Mouse (Mus musculus) stomach, embryonic 16.5 days (tissue): Measurements from ENCODE around the gene Reln. TPM values are rescaled to one million over a fixed set of nuclear protein-coding genes. Genes with fewer than 3 reads are reported as not detected.

Experiments
- ATAC-seq: fragments of 200-750 bp; cut with Nextera tagmentation; 2 replicates; pipeline ENCODE4 v1.8.0; 2017; ENCODE audit warnings: moderate number of reproducible peaks, moderate TSS enrichment; ENCODE audit not compliant: insufficient read depth, low FRiP score
- H3K27ac ChIP-seq: fragments of 300-500 bp; sonication (generic); 2 replicates; pipeline ENCODE4 v1.5.1; 2014; ENCODE audit warnings: low read length
- H3K27me3 ChIP-seq: fragments of 300-500 bp; sonication (generic); 2 replicates; pipeline ENCODE4 v1.6.1; 2014; ENCODE audit warnings: low read length, control low read depth, mixed read lengths; ENCODE audit not compliant: control insufficient read depth, insufficient read depth
- H3K36me3 ChIP-seq: fragments of 300-500 bp; sonication (generic); 2 replicates; pipeline ENCODE4 v1.6.1; 2014; ENCODE audit warnings: low read length; ENCODE audit not compliant: control insufficient read depth, insufficient read depth
- H3K4me1 ChIP-seq: fragments of 300-500 bp; sonication (generic); 2 replicates; pipeline ENCODE4 v1.6.1; 2014; ENCODE audit warnings: low read length, control low read depth, mixed read lengths; ENCODE audit not compliant: control insufficient read depth, insufficient read depth
- H3K4me2 ChIP-seq: fragments of 300-500 bp; sonication (generic); 2 replicates; pipeline ENCODE4 v1.6.1; 2014; ENCODE audit warnings: low read depth, low read length, mixed read lengths
- H3K4me3 ChIP-seq: fragments of 300-500 bp; sonication (generic); replicated peaks from 2 replicates; pipeline ENCODE4 v1.5.1; 2014; ENCODE audit warnings: mild to moderate bottlenecking, low read length
- H3K9ac ChIP-seq: fragments of 300-500 bp; sonication (generic); 2 replicates; pipeline ENCODE4 v1.6.1; 2014; ENCODE audit warnings: low read length
- H3K9me3 ChIP-seq: fragments of 300-500 bp; sonication (generic); replicated peaks from 2 replicates; pipeline ENCODE4 v1.6.1; 2016; ENCODE audit warnings: low read length, control low read depth; ENCODE audit not compliant: control insufficient read depth
- WGBS: fragments of 180-500 bp; shearing (Covaris S2); extraction: QIAGEN DNeasy Blood & Tissue Kit; methylation state at CpG from one replicate; pipeline ENCODE4 v1.1.7; 2014; 5-methylcytosine and 5-hydroxymethylcytosine counted together
- polyA plus RNA-seq: library from polyadenylated mRNA; unstranded; fragments of >200 nt; fragmentation: Nextera tagmentation; extraction: Ambion mirVana; gene quantifications from 2 replicates; pipeline ENCODE4 v1.2.1, GENCODE M21; 2015

Reln gene
- 4.7 and 4.8 TPM in 2 replicates for polyA plus RNA-seq

DNA sequence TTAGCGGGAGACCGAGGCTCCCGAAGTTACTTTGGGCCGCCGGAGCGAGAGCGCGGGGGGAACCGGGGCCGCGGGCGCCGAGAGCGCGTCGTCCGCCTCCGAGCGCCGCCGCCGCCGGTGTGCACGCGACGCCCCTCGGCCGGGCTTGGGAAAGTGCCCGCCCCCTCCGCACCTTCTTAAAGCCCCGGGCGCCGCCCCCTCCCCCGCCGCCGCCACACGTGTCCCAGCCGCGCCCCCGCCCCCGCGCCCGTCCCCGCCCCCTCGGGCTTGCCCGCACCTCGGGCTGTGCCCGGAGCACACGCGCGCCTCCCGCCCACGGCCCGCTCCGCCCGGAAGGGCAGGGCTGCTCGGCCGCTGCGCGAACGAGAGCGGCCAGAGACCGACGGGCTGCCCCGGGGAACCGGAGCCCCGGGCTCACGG lies at the start of gene Reln:
Reln (minus strand) TSS at position 147 of the 420 bp plus-strand sequence.
- under 1% methylated on average over 41 of the region's 68 CpGs for WGBS
- Histone ChIP-seq H3K4me2 (peak within 1 kb of the TSS; percentile 98), H3K27ac (no peak within 1 kb of the TSS), H3K9me3 (no peaks in the 10 kb centered on the region), H3K9ac (peak within 1 kb of the TSS; percentile 60), H3K27me3 (peaks cover 71% of the 10 kb centered on the region), H3K4me3 (peak within 1 kb of the TSS; percentile 54), H3K4me1 (peaks cover 12% of the 10 kb centered on the region; the same call in 1 of the 2 replicates), H3K36me3 (no peaks in the 10 kb centered on the region)
- ATAC-seq, result peak; percentile 76

DNA sequence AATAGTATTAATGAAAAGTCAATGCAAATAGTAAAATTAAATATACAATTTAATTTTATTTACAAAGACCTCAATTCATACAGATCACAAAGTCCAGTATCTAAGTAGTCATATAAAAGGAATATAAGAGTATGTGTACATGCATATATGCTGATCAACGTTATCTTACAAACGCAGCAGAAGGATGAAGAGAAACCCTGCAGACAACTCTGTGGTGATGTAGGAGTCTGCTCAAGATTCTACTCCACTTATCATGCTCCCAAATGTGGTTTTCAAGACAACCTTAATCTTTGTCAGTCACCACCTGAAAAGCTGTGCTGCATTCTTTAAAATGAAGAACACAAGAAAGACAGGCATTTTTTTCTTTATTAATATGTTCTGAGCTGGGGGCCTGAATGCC lies 44.0 kb upstream of the Reln start:
- Histone ChIP-seq H3K27me3 (no peaks in the 10 kb centered on the region), H3K9me3 (no peaks in the 10 kb centered on the region), H3K9ac (no peak overlapping the region), H3K36me3 (no peaks in the 10 kb centered on the region), H3K4me3 (no peak overlapping the region), H3K4me1 (no peaks in the 10 kb centered on the region), H3K4me2 (no peak overlapping the region), H3K27ac (no peak overlapping the region)
- no peak for ATAC-seq
- WGBS, result 80% methylated on average over 2 of the region's 2 CpGs

DNA sequence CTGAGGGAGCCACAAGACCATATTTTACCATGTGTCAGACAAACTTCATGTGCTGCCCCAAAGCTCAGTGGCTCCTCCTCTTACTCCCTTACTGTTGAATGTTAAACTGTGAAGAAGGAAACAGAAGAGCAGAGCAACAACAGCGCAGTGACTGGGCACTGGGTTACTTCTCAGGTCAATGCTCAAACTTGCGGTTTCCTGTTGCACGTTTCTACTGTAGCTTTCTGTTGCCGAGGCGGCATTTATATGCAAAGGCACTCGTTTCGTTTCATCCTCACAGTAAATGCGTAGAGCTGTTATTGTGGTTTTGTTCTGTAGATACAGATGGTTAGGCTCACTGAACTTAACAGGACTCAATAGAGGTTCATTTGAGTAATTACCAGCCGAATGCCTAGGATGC lies 16.0 kb upstream of the Reln start:
- Histone ChIP-seq H3K36me3 (no peaks in the 10 kb centered on the region), H3K4me1 (no peaks in the 10 kb centered on the region), H3K27ac (no peak overlapping the region), H3K4me2 (no peak overlapping the region), H3K27me3 (no peaks in the 10 kb centered on the region), H3K9ac (no peak overlapping the region), H3K9me3 (no peaks in the 10 kb centered on the region), H3K4me3 (no peak overlapping the region)
- WGBS, result 73% methylated on average over 9 of the region's 9 CpGs
- ATAC-seq, result no peak

DNA sequence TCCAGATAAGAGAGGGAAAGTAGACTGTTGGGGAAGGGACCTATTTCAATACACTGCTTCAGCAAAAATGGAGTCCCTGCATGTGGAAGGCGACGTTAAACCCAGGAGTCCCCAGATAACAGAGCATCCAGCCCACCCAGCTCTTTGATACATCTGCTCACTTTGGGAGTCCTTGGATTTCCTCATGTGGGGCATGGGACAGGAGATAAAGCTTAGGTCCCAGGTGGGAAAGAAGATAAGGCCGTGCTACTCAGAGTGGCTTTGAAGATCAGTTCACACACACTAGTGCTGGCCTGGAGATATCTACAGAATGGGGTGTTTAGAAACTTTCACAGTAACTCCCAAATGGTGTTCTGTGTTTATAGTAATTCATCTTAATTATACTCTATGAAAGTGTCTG lies 3.9 kb upstream of the Reln start:
- Histone ChIP-seq H3K4me3 (no peak overlapping the region), H3K4me1 (peaks cover 12% of the 10 kb centered on the region; the same call in 1 of the 2 replicates), H3K9me3 (no peaks in the 10 kb centered on the region), H3K4me2 (no peak overlapping the region), H3K36me3 (no peaks in the 10 kb centered on the region), H3K27me3 (peaks cover 46% of the 10 kb centered on the region), H3K27ac (no peak overlapping the region), H3K9ac (no peak overlapping the region)
- ATAC-seq, result peak; percentile 55; the same call in 1 of the 2 replicates
- 55% methylated on average over 3 of the region's 3 CpGs for WGBS

DNA sequence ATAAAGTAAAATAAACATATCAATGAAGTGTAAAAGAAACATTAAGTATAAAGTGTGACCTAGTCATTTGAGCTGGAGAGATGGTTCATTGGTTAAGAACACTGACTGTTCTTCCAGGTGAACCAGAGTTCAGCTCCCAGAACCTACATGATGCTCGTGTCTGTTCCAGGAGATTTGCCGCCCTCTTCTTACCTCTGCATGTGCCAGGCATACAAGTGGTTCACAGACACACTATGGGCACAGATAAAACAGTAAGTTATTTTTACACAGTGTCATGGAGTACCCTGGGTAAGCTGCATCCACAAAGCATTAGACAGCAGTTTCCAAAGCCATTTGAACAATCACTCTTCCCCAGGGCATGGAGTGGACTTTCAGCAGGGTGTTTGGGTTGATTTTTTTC lies 3.2 kb upstream of the Reln start:
- H3K4me1 ChIP-seq, result peaks cover 12% of the 10 kb centered on the region; the same call in 1 of the 2 replicates
- no peak overlapping the region for H3K9ac ChIP-seq
- ATAC-seq, result no peak
- H3K36me3 ChIP-seq, result no peaks in the 10 kb centered on the region
- no peaks in the 10 kb centered on the region for H3K9me3 ChIP-seq
- H3K4me3 ChIP-seq, result no peak overlapping the region
- WGBS, result 78% methylated on average over 2 of the region's 2 CpGs
- H3K27me3 ChIP-seq, result peaks cover 51% of the 10 kb centered on the region
- no peak overlapping the region for H3K27ac ChIP-seq
- H3K4me2 ChIP-seq, result no peak overlapping the region

DNA sequence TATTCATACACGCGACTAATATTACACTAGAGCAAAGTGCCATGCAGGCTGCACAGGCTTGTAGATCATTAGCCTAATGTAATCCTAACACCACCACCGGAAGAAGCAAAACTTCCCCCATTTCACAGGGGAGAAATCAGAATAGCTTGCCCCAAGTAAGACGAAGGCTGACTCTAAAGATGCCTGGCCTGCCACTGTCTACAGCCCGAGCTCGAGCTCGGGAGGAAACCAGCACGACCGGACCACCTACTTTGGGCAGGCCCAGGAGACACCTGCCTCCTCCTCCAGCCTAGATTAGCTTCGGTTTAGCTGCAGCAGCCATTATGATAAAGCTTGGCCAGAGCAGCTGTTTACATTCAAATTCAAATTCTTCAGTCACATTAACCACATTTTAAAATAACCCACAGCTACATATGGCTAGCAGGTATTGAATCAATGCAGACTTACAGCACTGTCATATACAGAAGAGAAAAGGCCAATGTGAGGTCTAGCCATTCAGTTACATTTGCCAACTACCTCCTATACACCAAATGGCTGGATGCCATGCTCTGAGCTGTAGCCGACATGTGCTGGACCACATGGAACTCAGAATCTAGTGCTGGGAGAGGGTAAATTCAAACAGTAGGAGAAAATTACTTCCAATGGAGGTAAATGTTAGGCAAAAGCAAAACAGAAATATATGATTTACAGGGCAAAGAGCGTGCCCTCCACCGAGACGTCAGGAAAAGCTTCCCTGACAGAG lies 1.6 kb upstream of the Reln start:
- Histone ChIP-seq H3K36me3 (no peaks in the 10 kb centered on the region), H3K27me3 (peaks cover 61% of the 10 kb centered on the region), H3K4me1 (peaks cover 12% of the 10 kb centered on the region; the same call in 1 of the 2 replicates), H3K9me3 (no peaks in the 10 kb centered on the region), H3K27ac (no peak overlapping the region), H3K9ac (no peak overlapping the region), H3K4me3 (no peak overlapping the region), H3K4me2 (no peak overlapping the region)
- WGBS, result 30% methylated on average over 14 of the region's 14 CpGs
- no peak for ATAC-seq

DNA sequence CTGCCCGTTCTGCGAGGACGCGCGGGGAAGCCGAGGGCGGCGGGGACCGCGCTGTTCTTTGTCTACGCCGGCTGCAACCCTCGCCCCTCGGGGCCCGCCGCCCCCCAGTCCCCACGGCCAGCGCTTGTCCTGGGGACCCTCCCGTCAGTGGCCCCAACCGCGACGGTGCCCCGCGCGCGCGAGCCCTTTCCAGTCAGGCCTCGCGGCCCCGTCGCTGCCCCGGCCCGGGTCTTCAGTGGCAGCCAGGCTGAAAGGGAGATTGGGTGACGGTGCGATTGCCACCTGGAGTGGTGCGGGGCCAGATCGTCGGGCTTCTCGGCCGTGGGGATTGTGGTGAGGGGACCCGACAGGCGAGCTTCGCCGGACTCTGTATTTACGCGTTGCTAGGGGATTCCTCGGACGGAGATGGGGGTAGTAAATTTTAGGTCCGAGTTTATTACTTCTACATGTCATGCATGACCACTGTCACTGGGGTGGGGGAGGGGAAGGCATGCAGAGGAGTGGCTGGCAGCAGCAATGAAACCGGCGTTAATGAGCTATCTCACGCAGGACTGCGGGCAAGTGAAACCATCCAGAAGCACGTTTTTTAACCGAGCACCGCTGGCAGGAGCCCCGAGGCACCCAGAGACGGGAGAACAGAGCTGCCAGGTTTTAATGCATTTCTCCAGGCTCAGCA lies 612 bp upstream of the Reln start:
- 1% methylated on average over 58 of the region's 58 CpGs for WGBS
- no peak overlapping the region for H3K27ac ChIP-seq
- peak overlapping the region; percentile 54 for H3K4me3 ChIP-seq
- peaks cover 12% of the 10 kb centered on the region; the same call in 1 of the 2 replicates for H3K4me1 ChIP-seq
- H3K9ac ChIP-seq, result peak overlapping the region; percentile 60
- no peaks in the 10 kb centered on the region for H3K9me3 ChIP-seq
- H3K36me3 ChIP-seq, result no peaks in the 10 kb centered on the region
- peaks cover 69% of the 10 kb centered on the region for H3K27me3 ChIP-seq
- ATAC-seq, result peak; percentile 37
- H3K4me2 ChIP-seq, result peak overlapping the region; percentile 98

DNA sequence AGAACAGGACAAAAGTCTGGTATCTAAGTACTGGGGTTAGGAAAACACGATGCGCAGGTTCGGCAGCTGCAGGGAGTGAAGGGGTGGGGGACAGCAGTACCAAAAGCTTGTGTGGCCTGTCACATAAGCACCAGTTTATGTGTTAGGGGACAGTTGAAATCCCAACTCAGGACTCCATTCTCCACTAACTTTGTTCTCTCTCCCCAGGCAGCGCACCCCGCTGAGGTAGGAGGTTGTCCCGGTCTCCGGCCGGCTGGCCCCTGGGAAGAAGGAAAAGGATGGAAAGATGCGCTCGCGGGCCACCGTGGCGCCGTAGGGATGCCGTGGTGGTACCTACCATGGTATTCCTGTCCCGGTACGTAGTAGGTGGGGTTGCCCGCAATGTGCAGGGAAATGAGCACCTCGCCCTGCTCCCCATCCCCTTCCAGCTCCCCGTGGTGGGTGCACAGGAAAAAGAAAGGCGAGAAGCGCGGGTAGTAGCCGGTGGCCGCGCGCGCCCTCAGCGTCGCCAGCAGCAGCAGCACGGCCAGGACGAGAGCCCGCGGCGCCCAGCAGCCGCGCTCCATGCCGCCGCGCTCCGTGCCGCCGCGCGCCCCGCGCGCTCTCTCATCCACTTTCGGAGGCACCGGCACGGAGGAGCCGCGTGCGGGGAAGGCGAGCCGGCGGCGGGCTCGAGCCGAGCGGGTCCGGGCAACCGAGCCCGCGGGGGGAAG lies 503 bp downstream of the Reln start:
- H3K27me3 ChIP-seq, result peaks cover 71% of the 10 kb centered on the region
- no peaks in the 10 kb centered on the region for H3K36me3 ChIP-seq
- WGBS, result under 1% methylated on average over 65 of the region's 65 CpGs
- ATAC-seq, result no peak
- H3K27ac ChIP-seq, result no peak overlapping the region
- H3K4me3 ChIP-seq, result peak overlapping the region; percentile 54
- H3K9me3 ChIP-seq, result no peaks in the 10 kb centered on the region
- peak overlapping the region; percentile 98 for H3K4me2 ChIP-seq
- H3K4me1 ChIP-seq, result peaks cover 12% of the 10 kb centered on the region; the same call in 1 of the 2 replicates
- peak overlapping the region; percentile 60 for H3K9ac ChIP-seq

DNA sequence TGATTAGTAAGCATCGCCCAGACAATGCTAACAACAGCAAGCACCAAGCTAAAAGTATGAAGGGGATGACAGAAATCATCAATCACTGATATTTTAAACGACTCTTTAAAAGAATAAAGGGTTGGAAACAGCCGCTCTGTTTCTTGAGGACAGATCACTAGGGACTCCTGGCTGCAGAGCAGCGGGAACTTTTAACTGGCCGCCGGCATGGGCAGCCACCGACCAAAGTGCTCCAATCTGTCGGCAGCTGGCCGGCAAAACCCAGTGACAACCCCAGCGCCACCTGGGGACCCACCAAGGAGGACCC lies 1.0 kb downstream of the Reln start:
- 2% methylated on average over 10 of the region's 10 CpGs for WGBS
- Histone ChIP-seq H3K27me3 (peaks cover 71% of the 10 kb centered on the region), H3K27ac (no peak overlapping the region), H3K9me3 (no peaks in the 10 kb centered on the region), H3K36me3 (no peaks in the 10 kb centered on the region), H3K4me2 (peak overlapping the region; percentile 98; the same call in 1 of the 2 replicates), H3K4me1 (peaks cover 12% of the 10 kb centered on the region; the same call in 1 of the 2 replicates), H3K4me3 (peak overlapping the region; percentile 54), H3K9ac (no peak overlapping the region)
- no peak for ATAC-seq
